Mouse (Mus musculus) MEL (cell line): ENCODE results near the gene Atp8b2. TPM values are rescaled to one million over a fixed set of nuclear protein-coding genes. Genes with fewer than 3 reads are reported as not detected.

ENCODE experiments used
- DNase-seq: peaks from one replicate; pipeline ENCODE4 v3.0.0; 2011; ENCODE audit warnings: low read depth, low spot score
- H3K27ac ChIP-seq: 2 replicates; pipeline ENCODE4 v1.5.1; 2012; ENCODE audit warnings: low read depth, mild to moderate bottlenecking, control low read depth, low read length, moderate library complexity; ENCODE audit not compliant: control insufficient read depth
- H3K27me3 ChIP-seq, 2 experiments: fragments of 150-350 bp in 1 of 2; sonication (generic) in 1 of 2; 2 replicates each; pipeline ENCODE4 v1.6.1; 2012; ENCODE audit warnings: low read length in 2 of 2, mild to moderate bottlenecking in 2 of 2, improper control_type of control experiment in 1 of 2, moderate library complexity in 1 of 2; ENCODE audit not compliant: insufficient read depth in 2 of 2, control insufficient read depth in 1 of 2
- H3K36me3 ChIP-seq, 2 experiments: 2 replicates each; pipeline ENCODE4 v1.6.1; 2012 to 2014; ENCODE audit warnings: low read length in 2 of 2, improper control_type of control experiment in 1 of 2, inconsistent platforms in 1 of 2, mild to moderate bottlenecking in 1 of 2; ENCODE audit not compliant: insufficient read depth in 2 of 2, control insufficient read depth in 1 of 2
- H3K4me1 ChIP-seq, 2 experiments: fragments of 150-350 bp in 1 of 2; sonication (generic) in 1 of 2; 2 replicates each; pipeline ENCODE4 v1.6.1; 2012; ENCODE audit warnings: low read length in 2 of 2, improper control_type of control experiment in 1 of 2, mild to moderate bottlenecking in 1 of 2; ENCODE audit not compliant: insufficient read depth in 2 of 2, control insufficient read depth in 1 of 2
- H3K4me3 ChIP-seq, 2 experiments: fragments of 150-350 bp in 1 of 2; sonication (generic) in 1 of 2; 2 replicates each; pipeline ENCODE4 v1.5.1; 2012; ENCODE audit warnings: low read depth in 2 of 2, low read length in 2 of 2, mild to moderate bottlenecking in 2 of 2, moderate library complexity in 2 of 2, control low read depth in 1 of 2, improper control_type of control experiment in 1 of 2; ENCODE audit not compliant: control insufficient read depth in 1 of 2, insufficient read depth in 1 of 2
- H3K79me2 ChIP-seq: 2 replicates; pipeline ENCODE4 v1.6.1; 2012; ENCODE audit warnings: mild to moderate bottlenecking, low read length, moderate library complexity; ENCODE audit not compliant: control insufficient read depth, poor library complexity, insufficient read depth
- H3K9ac ChIP-seq: 2 replicates; pipeline ENCODE4 v1.6.1; 2012; ENCODE audit warnings: low read depth, mild to moderate bottlenecking, control low read depth, low read length, moderate library complexity; ENCODE audit not compliant: control insufficient read depth, poor library complexity, severe bottlenecking
- H3K9me3 ChIP-seq: fragments of 150-350 bp; sonication (generic); replicated peaks from 2 replicates; pipeline ENCODE4 v1.6.1; 2012; ENCODE audit warnings: mild to moderate bottlenecking, low read length, improper control_type of control experiment, moderate library complexity; ENCODE audit not compliant: insufficient read depth
- CHD2 ChIP-seq: IDR thresholded peaks from 2 replicates; pipeline ENCODE4 v1.6.1; 2011; ENCODE audit warnings: low read length, improper control_type of control experiment
- CTCF ChIP-seq, 3 experiments: IDR thresholded peaks in 2 of 3; conservative IDR thresholded peaks in 1 of 3; 2 replicates each; pipeline ENCODE4 v1.5.1; 2011 to 2012; ENCODE audit warnings: low read length in 3 of 3, low read depth in 2 of 3, mild to moderate bottlenecking in 2 of 3, improper control_type of control experiment in 1 of 3, inconsistent platforms in 1 of 3, mixed read lengths in 1 of 3, moderate library complexity in 1 of 3; ENCODE audit not compliant: control insufficient read depth in 1 of 3, insufficient read depth in 1 of 3, poor library complexity in 1 of 3, severe bottlenecking in 1 of 3
- ELF1 ChIP-seq: IDR thresholded peaks from 2 replicates; pipeline ENCODE4 v1.6.1; 2014; ENCODE audit warnings: low read depth, mild to moderate bottlenecking, inconsistent platforms, low read length, improper control_type of control experiment, moderate library complexity
- EP300 ChIP-seq, 2 experiments: IDR thresholded peaks; 2 replicates each; pipeline ENCODE4 v1.6.1; 2011; ENCODE audit warnings: improper control_type of control experiment in 2 of 2, low read length in 2 of 2, low read depth in 1 of 2, mild to moderate bottlenecking in 1 of 2
- ETS1 ChIP-seq: IDR thresholded peaks from 2 replicates; pipeline ENCODE4 v1.6.1; 2012; ENCODE audit warnings: low read depth, mild to moderate bottlenecking, inconsistent platforms, low read length, improper control_type of control experiment, moderate library complexity
- GABPA ChIP-seq: IDR thresholded peaks from 2 replicates; pipeline ENCODE4 v1.6.1; 2012; ENCODE audit warnings: low read depth, mild to moderate bottlenecking, inconsistent platforms, low read length, improper control_type of control experiment, moderate library complexity
- GATA1 ChIP-seq: IDR thresholded peaks from 2 replicates; pipeline ENCODE4 v1.6.1; 2011; ENCODE audit warnings: low read depth, low read length, improper control_type of control experiment
- KAT2A ChIP-seq: conservative IDR thresholded peaks from 2 replicates; pipeline ENCODE4 v1.6.1; 2012; ENCODE audit warnings: low read depth, low read length, improper control_type of control experiment, inconsistent platforms
- MAX ChIP-seq: IDR thresholded peaks from 2 replicates; pipeline ENCODE4 v1.6.1; 2011; ENCODE audit warnings: low read length, improper control_type of control experiment
- MAZ ChIP-seq: IDR thresholded peaks from 2 replicates; pipeline ENCODE4 v1.6.1; 2012; ENCODE audit warnings: low read depth, mild to moderate bottlenecking, inconsistent platforms, low read length, improper control_type of control experiment
- MEF2A ChIP-seq: IDR thresholded peaks from 2 replicates; pipeline ENCODE4 v1.6.1; 2014; ENCODE audit warnings: low read depth, mild to moderate bottlenecking, inconsistent platforms, low read length, improper control_type of control experiment; ENCODE audit not compliant: poor library complexity, insufficient replicate concordance, severe bottlenecking; ENCODE audit errors: extremely low read depth
- MXI1 ChIP-seq: IDR thresholded peaks from 2 replicates; pipeline ENCODE4 v1.6.1; 2011; ENCODE audit warnings: mild to moderate bottlenecking, low read depth, low read length, improper control_type of control experiment
- MYB ChIP-seq: IDR thresholded peaks from 2 replicates; pipeline ENCODE4 v1.6.1; 2011; ENCODE audit warnings: mild to moderate bottlenecking, low read depth, low read length, improper control_type of control experiment
- POLR2AphosphoS5 ChIP-seq: IDR thresholded peaks from 2 replicates; pipeline ENCODE4 v1.6.1; 2012; ENCODE audit warnings: low read depth, borderline replicate concordance, mild to moderate bottlenecking, inconsistent platforms, low read length, moderate library complexity, mixed read lengths
- SIN3A ChIP-seq: IDR thresholded peaks from 2 replicates; pipeline ENCODE4 v1.6.1; 2012; ENCODE audit warnings: low read length, improper control_type of control experiment, inconsistent platforms
- SMC3 ChIP-seq: IDR thresholded peaks from 2 replicates; pipeline ENCODE4 v1.6.1; 2011; ENCODE audit warnings: low read depth, low read length, improper control_type of control experiment
- TAL1 ChIP-seq: IDR thresholded peaks from 2 replicates; pipeline ENCODE4 v1.6.1; 2012; ENCODE audit warnings: mild to moderate bottlenecking, inconsistent platforms, low read length, moderate library complexity, mixed read lengths
- TBP ChIP-seq: IDR thresholded peaks from 2 replicates; pipeline ENCODE4 v1.8.0; 2011; ENCODE audit warnings: low read depth, low read length, improper control_type of control experiment
- UBTF ChIP-seq: IDR thresholded peaks from 2 replicates; pipeline ENCODE4 v1.6.1; 2012; ENCODE audit warnings: low read depth, mild to moderate bottlenecking, inconsistent platforms, low read length, improper control_type of control experiment, moderate library complexity, borderline replicate concordance; ENCODE audit not compliant: insufficient read depth
- ZC3H11A ChIP-seq: IDR thresholded peaks from 2 replicates; pipeline ENCODE4 v1.6.1; 2012; ENCODE audit warnings: low read depth, mild to moderate bottlenecking, inconsistent platforms, low read length, improper control_type of control experiment
- ZKSCAN1 ChIP-seq: IDR thresholded peaks from 2 replicates; pipeline ENCODE4 v1.6.1; 2012; ENCODE audit warnings: low read depth, mild to moderate bottlenecking, inconsistent platforms, low read length, improper control_type of control experiment, moderate library complexity
- ZMIZ1 ChIP-seq: IDR thresholded peaks from 2 replicates; pipeline ENCODE4 v1.6.1; 2012; ENCODE audit warnings: low read depth, mild to moderate bottlenecking, inconsistent platforms, low read length, improper control_type of control experiment, moderate library complexity
- polyA plus RNA-seq, 2 experiments: library from polyadenylated mRNA; stranded (reverse) in 1 of 2; unstranded in 1 of 2; fragments of >175 nt in 1 of 2; fragments of >200 nt in 1 of 2; gene quantifications; 2 replicates each; pipeline versions ENCODE4 v1.2.1 to v1.2.4; 2012; ENCODE audit warnings: low replicate concordance in 2 of 2, low read depth in 1 of 2; ENCODE audit not compliant: insufficient read length in 2 of 2, insufficient read depth in 1 of 2, missing spikeins in 1 of 2
- total RNA-seq: library from RNA; depleted of rRNA; stranded (reverse); fragments of 300-350 nt; gene quantifications from 2 replicates; pipeline ENCODE4 v1.2.3, GENCODE M21; 2012

Atp8b2 gene
- total and polyA plus RNA-seq, 3 experiments: 27.1 to 44.7 TPM; not detected in 1

DNA sequence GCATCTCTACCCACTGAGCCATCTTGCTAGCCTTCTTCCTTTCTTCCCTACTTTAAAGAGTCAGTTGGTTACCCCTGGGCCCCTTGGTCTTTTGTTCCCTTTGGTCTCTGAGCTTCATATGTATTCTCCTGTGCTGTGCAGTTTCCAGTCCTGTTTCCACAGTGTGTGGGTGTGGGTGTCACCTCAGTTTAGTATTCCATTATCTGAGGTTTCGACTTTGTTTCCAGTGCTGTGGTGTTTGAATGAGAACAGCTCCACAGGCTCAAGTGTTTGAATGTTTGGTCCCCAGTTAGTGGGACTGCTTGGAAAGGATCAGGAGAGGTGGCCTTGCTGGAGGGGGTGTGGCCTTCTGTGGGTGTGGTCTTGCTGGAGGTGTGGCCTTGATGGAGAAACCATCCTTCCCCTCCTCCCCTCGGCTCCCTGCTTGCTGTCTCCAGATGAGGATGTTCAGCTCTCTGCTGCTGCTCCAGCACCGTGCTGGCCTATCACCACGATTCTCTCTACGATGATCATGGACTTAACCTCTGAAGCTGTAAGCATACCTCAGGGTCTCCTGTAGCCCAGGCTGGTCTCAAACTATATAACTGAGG lies 70.7 kb downstream of the Atp8b2 start:
- H3K4me1 ChIP-seq: peaks cover 8 to 25% of the 10 kb centered on the region in 2 experiments
- no peaks in the 10 kb centered on the region for H3K27me3 ChIP-seq
- peak; percentile 54 for DNase-seq

DNA sequence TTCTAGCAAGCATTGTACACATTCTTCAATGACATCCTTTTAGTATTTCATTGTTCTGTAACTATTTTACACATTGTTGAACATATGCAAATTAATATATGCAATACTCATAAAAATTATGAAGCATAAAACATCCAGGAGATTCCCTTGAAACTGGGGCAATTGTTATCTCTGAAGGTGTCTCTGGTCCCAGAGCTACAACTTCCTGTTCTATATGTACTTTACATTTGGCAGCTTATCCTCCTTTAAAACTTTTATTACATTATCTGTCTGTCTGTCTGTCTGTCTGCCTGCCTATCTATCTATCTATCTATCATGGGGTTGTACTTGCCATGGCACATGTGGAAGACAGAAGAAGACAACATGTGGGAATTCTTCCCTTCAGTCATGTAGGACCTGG lies 71.6 kb downstream of the Atp8b2 start:
- Histone ChIP-seq H3K4me1 (peaks cover 12 to 34% of the 10 kb centered on the region in 2 experiments), H3K27me3 (no peaks in the 10 kb centered on the region), H3K9ac (no peak overlapping the region), H3K27ac (no peak overlapping the region), H3K79me2 (no peaks in the 10 kb centered on the region), H3K4me3 (no peak overlapping the region), H3K9me3 (no peaks in the 10 kb centered on the region), H3K36me3 (peaks cover 0 to 26% of the 10 kb centered on the region in 2 experiments; a peak in 2 of 4 replicates)
- DNase-seq: peak; percentile 48
- TF ChIP-seq GABPA: no peak
- TF ChIP-seq SIN3A: 0 out of 2 replicates have a peak, but pooled peaks have one; percentile 34
- no peak for TF ChIP-seq TAL1
- TF ChIP-seq ZKSCAN1: no peak
- TF ChIP-seq EP300 (IDR thresholded peaks at IDR 0.05; ENCODE audit: low read depth in 1 of 2, low read length in 2 of 2): peak; percentile 40 to 61; a peak in 3 of 4 replicates
- peak; percentile 74; the same call in 1 of the 2 replicates for TF ChIP-seq GATA1
- TF ChIP-seq MEF2A: no peak
- TF ChIP-seq ETS1: peak; percentile 33; the same call in 1 of the 2 replicates
- TF ChIP-seq MAZ: no peak
- peak; percentile 36; the same call in 1 of the 2 replicates for TF ChIP-seq ELF1
- no peak for TF ChIP-seq CHD2
- no peak for TF ChIP-seq ZC3H11A
- TF ChIP-seq MYB: no peak

More for the DNA sequence above, 70.7 kb downstream of the Atp8b2 start:
- H3K4me3 ChIP-seq: no peak overlapping the region
- no peak for TF ChIP-seq ZMIZ1
- no peak for TF ChIP-seq GABPA
- TF ChIP-seq ZC3H11A: no peak
- TF ChIP-seq GATA1: no peak
- TF ChIP-seq CTCF (IDR thresholded peaks at IDR 0.05 in 2 of 3, conservative IDR thresholded peaks at IDR 0.05 in 1 of 3; ENCODE audit: control insufficient read depth in 1 of 3, insufficient read depth in 1 of 3, low read depth in 2 of 3, low read length in 3 of 3, poor library complexity in 1 of 3, severe bottlenecking in 1 of 3): no peak
- TF ChIP-seq TBP: no peak
- no peak for TF ChIP-seq POLR2AphosphoS5
- no peak for TF ChIP-seq ELF1
- TF ChIP-seq KAT2A: no peak
- TF ChIP-seq MYB: no peak
- no peak for TF ChIP-seq UBTF
- TF ChIP-seq ZKSCAN1: no peak
- no peak for TF ChIP-seq EP300 (IDR thresholded peaks at IDR 0.05; ENCODE audit: low read depth in 1 of 2, low read length in 2 of 2)
- TF ChIP-seq TAL1: no peak
- TF ChIP-seq MAX: no peak
- TF ChIP-seq SMC3: no peak
- TF ChIP-seq MXI1: no peak
- no peaks in the 10 kb centered on the region for H3K79me2 ChIP-seq
- no peak overlapping the region for H3K9ac ChIP-seq
- peaks cover 0 to 20% of the 10 kb centered on the region in 2 experiments; a peak in 2 of 4 replicates for H3K36me3 ChIP-seq
- no peaks in the 10 kb centered on the region for H3K9me3 ChIP-seq
- H3K27ac ChIP-seq: no peak overlapping the region
